Mouse (Mus musculus) right cerebral cortex, adult 2 months (tissue): Measurements from ENCODE around the gene Gm27235.
"Not testable (repeated sequence)": the region's sequence is repeated elsewhere in the genome, so short reads cannot be mapped to it uniquely, and the experiment has no call there.

Experiments
- DNase-seq, 2 experiments: peaks; one replicate each; pipeline ENCODE4 v3.0.0; 2021 to 2022; ENCODE audit warnings: low spot score in 2 of 2

The Gm27235 gene

DNA sequence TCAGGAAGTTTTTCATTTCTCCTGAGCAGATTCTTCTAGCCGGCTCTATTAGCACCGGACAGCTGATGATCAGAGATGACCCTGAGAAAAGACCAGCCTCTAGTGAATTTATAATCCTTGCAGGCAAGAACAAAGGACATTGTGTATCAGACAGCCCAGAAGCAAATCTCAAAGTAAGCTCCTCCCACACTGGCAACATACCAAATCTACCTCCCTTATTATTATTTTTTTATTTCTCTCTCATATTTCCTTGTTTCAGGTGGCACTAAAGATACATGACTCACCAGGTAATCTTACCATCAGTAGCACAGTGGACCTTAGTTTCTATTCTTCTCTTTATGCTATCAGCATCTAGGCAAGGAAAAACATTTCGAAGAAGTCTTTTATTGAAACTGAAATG lies at the start of gene Gm27235, which contains the start of gene D730048I06Rik:
Gm27235 (minus strand) TSS at position 101 of the 400 bp plus-strand sequence.
D730048I06Rik (minus strand) TSS at position 112 of the 400 bp plus-strand sequence.
- no peak for DNase-seq

DNA sequence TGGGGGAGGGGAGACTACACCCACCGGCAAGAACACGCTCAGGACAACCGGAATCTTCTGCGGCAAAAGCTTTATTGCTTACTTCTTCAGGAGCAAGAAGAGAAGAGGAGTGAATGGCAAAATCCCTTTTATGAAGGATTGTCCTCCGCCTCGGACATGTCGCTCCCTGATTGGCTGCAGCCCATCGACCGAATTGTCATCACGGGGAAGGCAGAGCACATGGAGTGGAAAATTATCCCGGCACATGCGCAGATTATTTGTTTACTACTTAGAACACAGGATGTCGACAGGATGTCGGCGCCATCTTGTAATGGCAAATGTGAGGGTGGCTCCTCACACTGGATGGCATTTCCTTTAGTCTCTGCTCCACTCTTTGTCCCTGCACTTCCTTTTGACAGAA lies 28.0 kb upstream of the Gm27235 start:
- not testable (repeated sequence) for DNase-seq

DNA sequence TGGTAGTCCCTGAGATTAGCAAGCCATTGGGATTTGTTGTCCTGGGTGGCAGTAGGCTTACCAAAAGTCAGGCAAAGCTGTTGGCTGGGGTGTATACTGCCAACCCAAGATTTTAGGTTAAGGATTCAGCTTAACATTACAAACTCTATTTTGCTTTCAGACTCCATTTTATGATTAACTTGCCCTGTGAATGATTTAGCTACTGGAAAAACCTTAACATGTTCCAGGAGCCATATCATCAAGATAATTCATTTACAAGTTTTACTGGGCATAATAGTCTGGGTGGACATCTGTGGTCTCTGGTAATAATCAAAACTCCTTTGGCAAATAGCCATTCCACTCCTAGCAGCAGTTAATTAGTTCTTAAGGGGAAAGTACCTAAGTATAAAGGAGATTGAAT lies 8.2 kb upstream of the Gm27235 start:
- DNase-seq = no peak

- DNase-seq = no peak
Measured at GRCm38 (mm10) chr9:35778009-35778408, 11.9 kb downstream of the Gm27235 start, which contains the start of gene Gm17727. Gene Gm17727 (minus strand): TSS chr9:35778109.

GRCm38 (mm10) chr9:35756843-35757242 lies 33.1 kb downstream of the Gm27235 start:
- no peak for DNase-seq

DNA sequence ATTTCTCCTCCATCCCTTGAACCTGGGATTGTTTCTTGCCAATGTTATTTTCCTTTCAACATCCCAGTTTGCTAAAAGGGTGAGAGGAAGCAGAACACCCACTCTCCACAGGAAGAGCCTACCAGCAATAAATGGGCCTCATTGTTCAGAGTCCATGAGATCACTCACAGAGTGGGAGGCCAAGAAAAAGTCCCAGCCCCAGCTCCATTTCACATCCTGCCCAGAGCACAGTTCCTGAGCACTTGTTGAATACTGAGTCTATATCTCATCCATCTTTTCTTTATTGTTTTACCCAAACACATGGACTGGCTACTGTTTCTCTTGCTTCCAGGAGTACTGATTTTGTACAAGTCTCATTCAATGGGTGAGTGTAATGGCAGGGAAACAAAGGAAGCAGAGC lies 49.2 kb downstream of the Gm27235 start, which contains the start of gene Gm17677:
Gm17677 (plus strand) TSS at position 301 of the 400 bp plus-strand sequence.
- no peak for DNase-seq
